ENCODE assay signal across 16 mouse cellular contexts in genomic region chr1:77437881-77438610, GRCm38 (mm10).
"Had no signal": no experiment of that assay in that cellular context is flagged by ENCODE, and none has a peak within 500 bp of the region (broad histone marks: within the 10 kb centered on the region; RNA-seq: fewer than 3 reads in every experiment).

No protein-coding gene starts in this region.

- H3K4me2 ChIP-seq: limb, embryonic 12.5 days; liver, embryonic 13.5 days; lung, embryonic 15.5 days; midbrain, embryonic 12.5 days; neural tube, embryonic 12.5 days had no signal

- H3K4me1 ChIP-seq: liver, embryonic 13.5 days; megakaryocyte, embryonic 14.5 days had no signal

- H3K4me3 ChIP-seq: limb, embryonic 12.5 days; liver, embryonic 13.5 days; lung, embryonic 15.5 days; megakaryocyte, embryonic 14.5 days; midbrain, embryonic 12.5 days; neural tube, embryonic 12.5 days had no signal

- H3K27ac ChIP-seq: limb, embryonic 12.5 days; liver, embryonic 13.5 days; lung, embryonic 15.5 days; macrophage; midbrain, embryonic 12.5 days; neural tube, embryonic 12.5 days had no signal

- H3K9ac ChIP-seq: limb, embryonic 12.5 days; liver, embryonic 13.5 days; liver, postnatal 0 days; lung, embryonic 15.5 days; midbrain, embryonic 12.5 days; neural tube, embryonic 12.5 days had no signal

- ATAC-seq: liver, postnatal 0 days had no signal

- H3K9me3 ChIP-seq: limb, embryonic 12.5 days; liver, embryonic 13.5 days; lung, embryonic 15.5 days; midbrain, embryonic 12.5 days; neural tube, embryonic 12.5 days had no signal

- H3K36me3 ChIP-seq: liver, embryonic 13.5 days; lung, embryonic 15.5 days had no signal

- H3K27me3 ChIP-seq: limb, embryonic 12.5 days; liver, embryonic 13.5 days; lung, embryonic 15.5 days; megakaryocyte, embryonic 14.5 days; neural tube, embryonic 12.5 days had no signal

- DNase-seq: kidney, postnatal 10 days; layer of hippocampus, adult 9-11 months; layer of hippocampus, postnatal 36 days; liver; liver, embryonic 13.5 days; liver, postnatal 0 days; lung, postnatal 14 days; right cerebral cortex, adult 18-20 months; right cerebral cortex, postnatal 25 days; thymus, postnatal 36 days had no signal
